29 mouse cellular contexts compared by ENCODE assay signal in genomic region chr3:98443924-98444323, GRCm38 (mm10). TPM values are rescaled to one million over a fixed set of nuclear protein-coding genes. Genes with fewer than 3 reads are reported as not detected.
"Had no signal": no experiment of that assay in that cellular context is flagged by ENCODE, and none has a peak within 500 bp of the region (broad histone marks: within the 10 kb centered on the region; RNA-seq: fewer than 3 reads in every experiment).

No protein-coding gene starts in this region.

RNA-seq across cellular contexts. Expression of gene Gm4450, which starts 13.0 kb away (rescaled TPM):
- total RNA-seq: forebrain, postnatal 0 days; gastrocnemius, adult 18-20 months; gastrocnemius, adult 2 months; gastrocnemius, adult 8-10 months; gastrocnemius, postnatal 10 days; gastrocnemius, postnatal 14 days; gastrocnemius, postnatal 25 days; gastrocnemius, postnatal 36 days; gastrocnemius, postnatal 4 days; heart, adult 18-20 months; heart, adult 2 months; heart, adult 8-10 months had no signal
- polyA plus RNA-seq: cortical plate, adult 2 months; embryonic facial prominence, embryonic 10.5 days; embryonic facial prominence, embryonic 11.5 days; embryonic facial prominence, embryonic 12.5 days; embryonic facial prominence, embryonic 13.5 days; embryonic facial prominence, embryonic 14.5 days; embryonic facial prominence, embryonic 15.5 days; erythroblast, embryonic 14.5 days; forebrain, embryonic 10.5 days; forebrain, embryonic 11.5 days; forebrain, embryonic 12.5 days; forebrain, embryonic 13.5 days; forebrain, embryonic 14.5 days; forebrain, embryonic 15.5 days; forebrain, embryonic 16.5 days; forebrain, postnatal 0 days; frontal cortex, adult 2 months; gonadal fat pad, adult 2 months; heart, adult 2 months had no signal
